Mouse (Mus musculus) left cerebral cortex, postnatal 14 days (tissue): ENCODE data around the gene Rsbn1. TPM values are rescaled to one million over a fixed set of nuclear protein-coding genes. Genes with fewer than 3 reads are reported as not detected.
A peak's percentile ranks its signal among the peaks of the same experiment; 100 is the strongest.

Experiments
- DNase-seq, 2 experiments: peaks; one replicate each; pipeline ENCODE4 v3.0.0; 2021 to 2022; ENCODE audit warnings: low spot score in 2 of 2, mixed read lengths in 1 of 2
- intact Hi-C: fragments of 180-260 bp; cut with DNase I; formaldehyde crosslinking; loops from one replicate; pipeline ENCODE4 v1.15.1; 2025
- total RNA-seq, 2 experiments: library from RNA; stranded (reverse); gene quantifications; 2 replicates each; pipeline ENCODE4 v1.2.3; 2021

The Rsbn1 gene
- total RNA-seq, 2 experiments from 2014 or later: 18.0 to 18.4 TPM

GRCm38 (mm10) chr3:103925302-103925701 is 11.4 kb downstream of the Rsbn1 start:
- no peak for DNase-seq
- intact Hi-C loops: no loop called here

- DNase-seq: no peak
- intact Hi-C loops: no loop called here
Measured at GRCm38 (mm10) chr3:103927511-103927910, 13.6 kb downstream of the Rsbn1 start.

- intact Hi-C loops: no loop called here
- peak; percentile 44 to 75 for DNase-seq
Measured at GRCm38 (mm10) chr3:103944794-103945562, 31.1 kb downstream of the Rsbn1 start.

GRCm38 (mm10) chr3:103948666-103949065 is 34.7 kb downstream of the Rsbn1 start:
- DNase-seq: no peak
- intact Hi-C loops: no loop called here

GRCm38 (mm10) chr3:103960622-103961021 is 46.7 kb downstream of the Rsbn1 start:
- intact Hi-C loops: no loop called here
- no peak for DNase-seq

- DNase-seq: no peak
- intact Hi-C loops: no loop called here
Measured at GRCm38 (mm10) chr3:103967231-103967630, 53.3 kb downstream of the Rsbn1 start.

GRCm38 (mm10) chr3:103967861-103968691 is 54.2 kb downstream of the Rsbn1 start, which contains the start of gene Phtf1:
TSS of gene Phtf1 (plus strand) at chr3:103968110.
- intact Hi-C loops: loop anchor here (2.0 kb wide), 1 partner anchor 53 kb away; the partner anchor contains the start of gene Rsbn1
- DNase-seq: peak; percentile 72 to 83

GRCm38 (mm10) chr3:103968701-103969100 is 54.8 kb downstream of the Rsbn1 start:
- intact Hi-C loops: loop anchor here (2.0 kb wide), 1 partner anchor 54 kb away; the partner anchor contains the start of gene Rsbn1
- DNase-seq: peak; percentile 60 to 67

GRCm38 (mm10) chr3:103971157-103971556 is 57.2 kb downstream of the Rsbn1 start:
- DNase-seq: no peak
- intact Hi-C loops: no loop called here

- intact Hi-C loops: no loop called here
- DNase-seq: no peak
Measured at GRCm38 (mm10) chr3:103984556-103984955, 70.6 kb downstream of the Rsbn1 start.

- intact Hi-C loops: no loop called here
- DNase-seq: no peak
Measured at GRCm38 (mm10) chr3:103985194-103985593, 71.3 kb downstream of the Rsbn1 start.

GRCm38 (mm10) chr3:103987831-103988432 is 74.0 kb downstream of the Rsbn1 start:
- intact Hi-C loops: no loop called here
- no peak for DNase-seq

- no peak for DNase-seq
- intact Hi-C loops: no loop called here
Measured at GRCm38 (mm10) chr3:103989352-103989751, 75.4 kb downstream of the Rsbn1 start.

- intact Hi-C loops: no loop called here
- no peak for DNase-seq
Measured at GRCm38 (mm10) chr3:103991271-103991670, 77.4 kb downstream of the Rsbn1 start.

GRCm38 (mm10) chr3:103998724-103999123 is 84.8 kb downstream of the Rsbn1 start:
- intact Hi-C loops: no loop called here
- DNase-seq: no peak

GRCm38 (mm10) chr3:104006896-104007466 is 93.1 kb downstream of the Rsbn1 start:
- intact Hi-C loops: no loop called here
- no peak for DNase-seq

- intact Hi-C loops: no loop called here
- DNase-seq: peak; percentile 41 to 57
Measured at GRCm38 (mm10) chr3:104007479-104007878, 93.6 kb downstream of the Rsbn1 start.

- intact Hi-C loops: no loop called here
- DNase-seq: no peak
Measured at GRCm38 (mm10) chr3:104009924-104010662, 96.2 kb downstream of the Rsbn1 start.

- intact Hi-C loops: no loop called here
- no peak for DNase-seq
Measured at GRCm38 (mm10) chr3:104011972-104012371, 98.1 kb downstream of the Rsbn1 start.
